Mouse (Mus musculus) bone marrow, adult 2 months (tissue): Measurements from ENCODE around the gene Isyna1.

Experiments used
- CTCF ChIP-seq: fragments of 200-500 bp; IDR thresholded peaks from 2 replicates; pipeline ENCODE4 v1.5.1; 2011; ENCODE audit warnings: low read length, control low read depth; ENCODE audit not compliant: control insufficient read depth, insufficient read depth
- POLR2A ChIP-seq: fragments of 200-500 bp; IDR thresholded peaks from 2 replicates; pipeline ENCODE4 v1.6.1; 2011; ENCODE audit warnings: low read depth, mild to moderate bottlenecking, control low read depth, low read length, borderline replicate concordance; ENCODE audit not compliant: control insufficient read depth

DNA sequence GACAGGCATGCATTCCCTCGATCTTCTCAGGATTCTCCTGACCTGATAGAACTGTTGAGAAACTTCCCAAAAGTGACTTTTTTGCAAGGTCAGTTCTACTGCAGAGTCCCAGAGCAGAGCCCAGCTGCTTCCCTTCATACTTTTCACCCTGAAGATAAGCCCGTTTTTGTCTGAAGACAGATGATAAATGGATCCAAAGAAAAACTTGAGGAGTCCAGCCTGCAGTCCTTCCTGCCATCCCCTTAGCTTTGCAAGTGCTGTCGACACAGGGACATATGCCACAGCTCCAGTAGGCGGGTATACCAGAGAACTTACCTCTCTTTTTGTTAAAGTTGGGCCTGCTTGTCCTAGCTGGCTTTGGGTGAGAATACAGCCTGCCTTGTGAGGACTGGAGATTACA is 32.8 kb upstream of the Isyna1 start:
- TF ChIP-seq CTCF = no peak
- no peak for TF ChIP-seq POLR2A
